Mouse (Mus musculus) gastrocnemius, adult 8-10 months (tissue): ENCODE data around the gene Amdhd1. TPM values are rescaled to one million over a fixed set of nuclear protein-coding genes. Genes with fewer than 3 reads are reported as not detected.

Source experiments
- DNase-seq, 2 experiments: peaks; one replicate each; pipeline ENCODE4 v3.0.0; 2022; ENCODE audit warnings: low spot score in 2 of 2
- total RNA-seq, 4 experiments: library from RNA; stranded (reverse); gene quantifications; 2 replicates each; pipeline ENCODE4 v1.2.4; 2022

Gene Amdhd1
- total RNA-seq, 4 experiments from 2014 or later: not detected

- DNase-seq: no peak
Measured at GRCm38 (mm10) chr10:93484511-93484910, 55.3 kb downstream of the Amdhd1 start.

Other genes starting within 250 kb of the Amdhd1 start
- 10 to 100 TPM in 1 of 4 experiments, 1 to 10 TPM in 3; 6.9 to 11.1 (median 8.1) TPM for gene Elk3, start 228.9 kb downstream of the Amdhd1 start, total RNA-seq
- gene Lta4h, start 86.6 kb downstream of the Amdhd1 start, total RNA-seq: 10 to 100 TPM; 22.4 to 27.2 (median 26.6) TPM
- gene Hal, start 51.3 kb downstream of the Amdhd1 start, total RNA-seq: under 1 TPM in 2 of 4 experiments, not detected in 2; 0.13 to 0.51 TPM
- gene Ccdc38, start 599 bp upstream of the Amdhd1 start, total RNA-seq: not detected
- gene Snrpf, start 49.7 kb upstream of the Amdhd1 start, total RNA-seq: 10 to 100 TPM in 1 of 4 experiments, 1 to 10 TPM in 3; 6.2 to 10.4 (median 7.7) TPM
- gene Ntn4, start 100.6 kb upstream of the Amdhd1 start, total RNA-seq: 1 to 10 TPM; 4.6 to 7.7 (median 6.2) TPM